Mouse (Mus musculus): Measurements from ENCODE around the gene Arpc5l.

Gene Arpc5l

DNA sequence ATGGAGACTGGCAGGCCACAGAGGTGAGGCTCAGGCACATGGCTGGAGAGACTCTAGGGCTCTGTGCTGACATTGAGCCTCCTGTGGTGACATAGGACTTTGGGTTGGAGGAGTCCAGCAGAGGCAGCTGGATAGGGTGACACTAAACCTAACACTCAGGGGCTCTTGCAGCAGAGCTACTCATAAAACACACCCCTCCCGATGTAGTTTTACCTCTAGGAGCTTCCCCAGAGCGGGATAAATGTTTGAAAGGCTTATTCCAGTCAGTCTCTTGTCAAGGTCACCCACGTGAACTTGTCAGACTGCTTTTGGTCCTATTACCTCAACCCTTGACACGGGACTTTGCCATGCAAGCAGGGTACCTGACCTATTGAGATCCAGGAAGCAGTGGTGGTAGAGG is 5.8 kb upstream of the Arpc5l start:
- in situ Hi-C loops (cut with MboI, MseI) = loop anchor here (5.0 kb wide), 1 partner anchor 67 kb away; the partner anchor contains the start of gene Olfml2a

DNA sequence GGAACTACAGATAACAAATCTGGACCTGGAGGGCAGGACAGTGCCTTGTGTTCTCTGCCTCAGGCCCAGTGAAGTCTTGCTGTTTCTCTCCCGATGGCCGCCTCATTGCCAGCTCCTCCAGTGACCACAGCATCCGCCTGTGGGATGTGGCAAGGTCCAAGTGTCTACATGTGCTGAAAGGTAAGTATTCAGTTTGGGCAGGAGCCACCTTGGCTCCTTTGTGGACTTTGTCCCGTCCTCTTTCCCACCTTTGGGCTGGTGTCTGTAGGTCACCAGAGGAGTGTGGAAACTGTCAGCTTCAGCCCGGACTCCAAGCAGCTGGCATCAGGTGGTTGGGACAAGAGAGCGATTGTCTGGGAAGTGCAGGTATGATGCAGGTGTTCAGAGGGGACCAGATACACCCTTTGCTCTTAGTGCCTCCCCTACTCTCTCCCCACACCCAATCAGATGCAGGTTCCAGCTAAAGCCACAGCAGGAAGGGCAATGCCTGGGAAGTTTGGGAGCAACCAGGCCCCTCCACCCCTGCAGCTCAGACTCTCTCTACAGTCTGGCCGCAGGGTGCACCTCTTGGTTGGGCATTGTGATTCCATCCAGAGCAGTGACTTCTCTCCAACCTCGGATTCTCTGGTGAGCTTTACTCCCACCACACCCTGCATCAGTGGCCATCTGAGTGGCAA is 5.1 kb upstream of the Arpc5l start:
- in situ Hi-C loops (cut with MboI, MseI) = loop anchor here (5.0 kb wide), 1 partner anchor 68 kb away; the partner anchor contains the start of gene Olfml2a

DNA sequence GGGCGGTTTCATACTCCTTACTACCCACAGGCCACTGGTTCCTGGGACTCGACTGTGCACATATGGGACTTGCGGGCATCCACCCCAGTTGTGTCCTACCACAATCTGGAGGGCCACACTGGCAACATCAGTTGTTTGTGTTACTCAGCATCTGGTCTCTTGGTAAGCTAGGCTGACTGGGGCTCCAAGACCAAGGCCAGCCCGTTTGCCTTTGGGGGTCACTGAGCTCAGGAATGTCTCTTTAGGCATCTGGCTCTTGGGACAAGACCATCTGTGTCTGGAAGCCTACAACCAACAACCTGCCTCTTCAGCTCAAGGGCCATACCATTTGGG is 4.6 kb upstream of the Arpc5l start:
- in situ Hi-C loops (cut with MboI, MseI) = no loop called here

DNA sequence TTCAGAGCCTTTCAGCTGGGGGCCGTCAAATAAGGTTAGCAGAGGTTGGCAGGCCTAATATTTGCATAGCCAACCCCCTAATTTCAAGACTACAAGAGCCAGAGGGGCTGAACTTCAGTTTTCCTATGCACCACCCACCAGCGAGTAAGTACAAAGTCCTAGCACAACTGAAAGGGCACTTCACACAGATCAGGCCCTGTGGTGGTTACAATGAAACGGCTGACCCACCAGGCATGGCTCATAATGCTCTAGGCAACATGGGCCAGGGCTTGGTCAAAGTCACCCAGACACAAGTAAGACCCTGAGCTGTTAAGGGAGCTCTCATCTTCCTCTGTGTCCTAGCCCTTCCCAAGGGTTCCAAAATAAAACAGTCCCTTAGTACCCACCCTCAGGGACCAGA is 3.3 kb upstream of the Arpc5l start:
- in situ Hi-C loops (cut with MboI, MseI) = no loop called here

DNA sequence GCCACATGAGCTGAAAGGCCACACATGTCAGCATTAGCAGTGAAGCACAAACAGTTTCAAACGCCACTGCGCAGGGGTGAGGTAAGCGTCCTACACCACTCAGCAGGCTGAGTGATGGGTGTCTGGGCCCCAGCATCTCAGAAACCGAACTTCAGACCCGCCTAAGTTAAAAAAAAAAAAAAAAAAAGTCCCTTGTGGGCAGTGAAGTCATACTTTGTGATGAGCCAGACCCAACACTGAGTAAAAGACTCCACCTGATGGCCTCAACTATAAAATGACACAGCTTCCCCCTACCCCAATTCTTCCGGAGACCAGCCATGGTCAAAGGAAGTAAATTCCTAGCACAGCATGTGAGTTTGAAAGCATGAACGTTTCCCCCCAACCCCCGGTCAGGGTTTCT is 2.0 kb upstream of the Arpc5l start:
- in situ Hi-C loops (cut with MboI, MseI) = no loop called here

DNA sequence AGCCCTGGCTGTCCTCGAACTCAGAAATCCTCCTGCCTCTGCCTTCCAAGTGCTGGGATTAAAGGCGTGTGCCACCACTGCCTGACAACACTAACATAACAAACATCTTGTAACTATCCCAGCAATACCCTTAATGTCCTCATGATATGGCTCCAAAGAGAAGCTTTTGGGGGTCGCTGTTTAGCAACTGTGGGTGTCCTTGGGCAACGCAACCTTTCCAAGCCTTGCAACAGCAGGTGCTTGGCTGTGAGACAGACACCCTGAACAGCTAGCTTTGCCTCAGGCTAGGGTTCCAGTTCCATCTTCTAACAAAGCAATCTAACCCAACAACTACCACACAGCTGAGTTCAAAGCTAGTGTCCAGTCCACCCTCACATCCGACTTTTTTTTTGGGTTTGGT is 1.6 kb upstream of the Arpc5l start:
- in situ Hi-C loops (cut with MboI, MseI) = no loop called here

DNA sequence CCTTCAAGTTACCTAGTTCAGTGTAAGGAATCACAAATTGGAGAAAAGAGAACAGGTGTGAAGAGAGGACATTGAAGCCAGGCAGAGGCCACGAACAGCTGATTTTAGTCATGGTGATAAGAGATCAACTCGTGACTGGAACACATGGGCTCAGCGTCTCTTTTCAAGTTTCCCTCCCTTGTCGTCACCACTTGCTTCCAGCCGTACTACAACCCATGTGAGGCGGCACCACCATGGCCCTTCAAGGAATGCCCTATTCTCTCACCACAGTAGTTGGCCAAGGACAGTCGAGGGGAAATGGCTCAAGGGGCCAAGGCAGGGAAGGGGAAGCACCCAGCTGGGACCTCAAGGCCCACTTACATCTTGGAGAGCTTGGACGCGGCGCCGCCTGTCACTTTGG is 776 bp upstream of the Arpc5l start:
- in situ Hi-C loops (cut with MboI, MseI) = no loop called here

DNA sequence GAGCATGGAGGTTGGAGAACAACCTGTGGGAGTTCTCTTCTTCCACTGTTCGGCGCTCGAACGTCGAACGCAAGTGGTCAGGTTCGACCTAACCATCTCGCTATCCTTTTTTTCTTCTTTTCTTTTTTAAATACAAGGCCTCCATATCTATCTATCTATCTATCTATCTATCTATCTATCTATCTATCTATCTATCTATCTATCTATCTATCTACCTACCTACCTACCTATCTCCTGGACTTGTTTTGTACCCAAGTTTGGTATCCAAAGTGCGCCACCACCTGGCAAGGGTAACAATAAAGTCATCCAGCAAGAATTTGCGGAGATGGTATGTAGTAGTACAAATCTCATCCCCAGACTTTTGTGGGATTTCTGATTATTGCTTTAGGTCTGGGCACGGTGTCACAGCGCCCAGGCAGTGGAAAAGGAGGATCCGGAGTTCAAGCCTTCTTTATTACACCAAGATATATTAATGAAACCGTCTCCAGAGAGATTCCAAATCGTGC is 479 bp downstream of the Arpc5l start, which contains the start of gene Rpl35:
Gene Rpl35 (minus strand): TSS at position 51 of the 506 bp plus-strand sequence.
- in situ Hi-C loops (cut with MboI, MseI) = no loop called here

DNA sequence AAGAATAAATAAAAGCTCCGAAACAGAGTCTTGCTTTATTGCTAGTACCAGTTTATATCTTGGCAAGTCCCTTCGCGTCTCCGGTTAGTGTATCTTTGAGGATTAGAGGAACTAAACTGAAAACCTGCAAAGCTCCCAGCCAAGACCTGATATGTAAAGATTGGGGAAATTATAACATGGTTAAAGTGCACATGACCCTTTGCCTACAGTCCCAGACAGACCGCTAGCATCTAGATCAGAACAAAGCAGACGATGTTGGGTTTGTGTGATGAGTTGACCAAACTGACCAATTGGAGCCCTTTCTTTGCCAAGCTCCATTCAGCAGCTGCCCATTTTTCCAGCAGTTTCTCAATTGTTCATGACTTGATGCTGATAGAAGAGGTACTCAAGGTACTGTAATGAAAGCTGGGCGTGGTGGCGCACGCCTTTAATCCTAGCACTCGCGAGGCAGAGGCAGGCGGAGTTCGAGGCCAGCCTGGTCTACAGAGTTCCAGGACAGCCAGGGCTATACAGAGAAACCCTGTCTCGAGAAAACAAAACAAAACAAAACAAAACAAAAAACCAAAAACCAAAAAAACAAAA is 1.1 kb downstream of the Arpc5l start:
- in situ Hi-C loops (cut with MboI, MseI) = no loop called here

DNA sequence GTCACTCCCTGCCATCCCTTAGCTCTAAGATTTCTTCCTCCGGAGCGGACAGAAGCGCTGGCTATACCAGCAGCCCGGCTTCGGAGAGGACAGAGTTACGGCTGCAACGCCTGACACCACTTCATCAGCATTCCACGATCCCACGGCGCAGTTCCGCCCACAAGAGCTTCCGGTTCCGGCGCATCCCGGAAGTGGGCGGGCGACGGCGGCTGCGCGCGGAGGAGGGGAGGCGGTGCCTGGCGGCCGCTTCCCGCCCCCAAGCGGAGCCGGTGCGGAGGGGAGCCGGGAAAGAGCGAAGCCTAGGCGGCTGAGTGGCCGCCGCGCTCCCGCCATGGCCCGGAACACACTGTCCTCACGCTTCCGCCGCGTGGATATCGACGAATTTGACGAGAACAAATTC is 2.7 kb downstream of the Arpc5l start:
- in situ Hi-C loops (cut with MboI, MseI) = no loop called here

DNA sequence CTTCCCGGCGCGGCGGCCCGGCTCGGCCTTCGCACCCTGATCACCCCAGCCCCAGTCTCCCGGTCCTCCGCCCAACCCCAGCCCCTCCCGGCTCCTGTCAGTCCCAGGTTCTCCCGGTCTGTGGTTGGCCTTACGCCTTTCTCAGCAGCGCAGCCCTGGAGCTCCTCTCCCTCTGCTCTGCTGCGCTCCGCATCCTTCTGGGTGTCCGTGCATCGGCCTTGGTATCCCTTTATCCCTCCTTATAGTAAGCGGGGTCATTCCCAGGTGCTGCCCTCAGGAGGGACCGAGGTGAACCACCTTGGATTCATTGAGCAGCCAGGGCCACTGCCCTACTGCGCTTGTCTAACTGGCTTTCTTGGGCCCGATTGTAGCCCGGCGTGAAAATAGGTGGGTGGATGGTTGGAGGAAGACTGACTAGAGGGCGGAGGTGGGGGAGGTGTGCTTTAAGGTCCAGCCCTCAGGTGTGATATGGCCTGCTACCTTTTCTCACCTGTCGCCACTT is 3.3 kb downstream of the Arpc5l start:
- in situ Hi-C loops (cut with MboI, MseI) = no loop called here

DNA sequence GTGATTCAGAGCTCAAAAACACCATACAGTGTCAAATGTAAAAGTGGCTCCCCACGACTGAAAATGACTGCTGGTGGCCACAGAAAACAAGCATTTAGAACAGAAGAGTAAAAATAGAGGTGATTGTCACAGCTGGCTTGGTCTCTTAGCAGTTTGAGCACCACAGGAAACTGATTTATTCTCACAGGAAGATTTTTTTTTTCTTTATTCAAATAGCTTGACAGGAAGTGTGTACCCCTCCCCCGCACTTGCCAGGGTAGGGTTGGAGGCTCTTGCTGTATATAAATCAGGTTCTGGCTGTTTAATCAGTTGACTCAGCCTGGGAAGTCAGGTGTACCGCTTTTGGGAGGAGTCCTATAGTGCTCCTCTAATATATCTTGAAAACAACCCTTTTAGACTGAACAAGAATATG is 3.8 kb downstream of the Arpc5l start:
- in situ Hi-C loops (cut with MboI, MseI) = no loop called here

DNA sequence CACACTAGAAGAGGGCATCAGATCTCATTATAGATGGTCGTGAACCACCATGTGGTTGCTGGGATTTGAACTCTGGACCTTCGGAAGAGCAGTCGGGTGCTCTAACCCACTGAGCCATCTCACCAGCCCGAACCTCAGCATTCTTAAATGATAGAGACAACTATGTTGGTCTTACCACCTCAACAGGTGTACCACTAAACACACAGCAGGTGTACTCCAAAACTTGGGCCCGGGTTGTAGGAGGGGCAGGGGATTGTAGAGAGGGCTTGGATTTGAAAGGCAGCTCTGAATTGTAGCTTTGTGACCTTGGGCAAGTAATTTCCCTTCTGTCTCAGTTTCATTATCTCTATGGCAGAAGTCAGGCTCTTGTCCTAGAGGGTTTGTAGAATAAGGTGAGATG is 5.0 kb downstream of the Arpc5l start:
- in situ Hi-C loops (cut with MboI, MseI) = loop anchor here (5.0 kb wide), 1 partner anchor 52 kb away; no protein-coding TSS in a partner anchor

DNA sequence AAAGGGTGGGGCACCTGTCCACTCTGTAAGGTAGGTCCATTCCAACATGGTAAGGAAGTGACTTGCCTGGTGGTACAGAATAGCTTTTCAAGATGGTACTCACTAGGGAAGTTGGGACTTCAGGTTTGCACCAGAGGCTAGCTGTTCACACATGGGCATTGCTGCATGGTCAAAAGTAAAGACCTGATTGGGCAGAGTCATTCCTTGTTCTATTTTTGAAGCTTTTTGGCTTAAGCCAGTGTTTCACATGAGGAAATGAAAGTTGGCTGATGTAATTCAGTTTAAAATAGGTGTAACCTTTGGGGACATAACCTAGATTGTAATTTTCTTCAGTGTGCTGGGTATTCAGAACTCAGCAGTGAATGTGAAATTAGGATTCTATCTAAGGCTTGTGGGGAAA is 6.1 kb downstream of the Arpc5l start:
- in situ Hi-C loops (cut with MboI, MseI) = loop anchor here (5.0 kb wide), 1 partner anchor 51 kb away; no protein-coding TSS in a partner anchor

DNA sequence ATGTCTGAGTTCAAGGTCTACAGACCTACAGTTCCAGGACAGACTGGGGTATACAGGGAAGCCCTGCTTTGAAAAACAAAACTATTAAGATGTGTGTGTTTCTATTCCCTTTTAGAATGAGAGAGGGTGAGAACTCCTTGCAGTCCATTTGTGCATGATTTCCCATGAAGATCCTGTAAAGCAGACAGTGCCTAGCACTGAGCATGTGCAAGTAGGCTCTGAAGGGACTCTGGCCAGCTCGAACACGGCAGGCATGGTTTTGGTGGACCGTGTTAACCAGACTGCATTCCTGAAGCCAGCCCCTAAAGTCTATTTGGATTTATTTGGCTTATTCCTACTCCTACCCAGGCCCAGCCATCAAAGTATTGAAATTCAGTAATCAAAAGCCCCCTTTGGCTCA is 6.8 kb downstream of the Arpc5l start:
- in situ Hi-C loops (cut with MboI, MseI) = loop anchor here (5.0 kb wide), 1 partner anchor 50 kb away; no protein-coding TSS in a partner anchor

DNA sequence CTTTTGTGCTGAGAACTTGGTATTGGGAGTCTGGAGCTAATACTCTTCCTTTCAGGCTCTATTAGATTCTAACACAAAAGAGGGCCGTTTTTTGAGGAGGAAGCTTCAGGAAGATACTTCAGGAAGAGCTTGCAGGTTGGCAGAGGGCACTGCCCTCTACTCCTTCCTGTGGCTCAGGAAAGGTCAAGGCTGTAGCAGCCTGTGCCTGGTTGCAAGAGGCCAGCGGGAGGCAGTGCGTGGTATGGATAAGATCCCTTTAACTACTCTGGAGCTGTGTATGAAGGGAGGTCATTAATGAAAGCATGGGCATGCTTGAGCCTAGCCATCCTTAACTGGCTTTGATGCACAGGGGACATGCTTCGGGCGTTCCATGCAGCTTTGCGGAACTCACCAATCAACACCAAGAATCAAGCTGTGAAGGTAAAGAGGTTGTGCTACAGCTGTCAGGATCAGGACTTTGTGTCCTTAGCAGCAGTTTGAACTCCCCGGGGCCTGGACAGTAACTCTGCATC is 7.7 kb downstream of the Arpc5l start:
- in situ Hi-C loops (cut with MboI, MseI) = loop anchor here (5.0 kb wide), 1 partner anchor 49 kb away; no protein-coding TSS in a partner anchor

DNA sequence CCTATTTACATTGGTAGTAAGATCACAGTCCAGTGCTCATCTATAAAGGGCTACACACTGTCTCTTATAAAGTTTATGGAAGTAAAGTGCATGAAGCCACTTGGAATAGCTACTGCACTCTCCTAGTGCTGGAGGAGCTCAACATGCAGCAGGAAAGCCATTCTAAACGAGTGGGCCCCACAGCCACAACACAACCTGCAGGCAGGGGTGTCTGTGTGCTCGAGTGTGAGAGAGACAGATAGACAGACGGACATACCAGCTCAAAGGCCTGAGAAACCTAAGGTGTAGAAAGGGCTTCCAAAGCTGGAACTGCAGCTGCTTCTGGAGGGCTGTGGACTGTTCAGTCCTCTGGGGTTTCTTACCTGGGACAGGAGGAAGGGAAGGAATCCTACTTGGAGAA is 11.4 kb downstream of the Arpc5l start:
- in situ Hi-C loops (cut with MboI, MseI) = no loop called here

DNA sequence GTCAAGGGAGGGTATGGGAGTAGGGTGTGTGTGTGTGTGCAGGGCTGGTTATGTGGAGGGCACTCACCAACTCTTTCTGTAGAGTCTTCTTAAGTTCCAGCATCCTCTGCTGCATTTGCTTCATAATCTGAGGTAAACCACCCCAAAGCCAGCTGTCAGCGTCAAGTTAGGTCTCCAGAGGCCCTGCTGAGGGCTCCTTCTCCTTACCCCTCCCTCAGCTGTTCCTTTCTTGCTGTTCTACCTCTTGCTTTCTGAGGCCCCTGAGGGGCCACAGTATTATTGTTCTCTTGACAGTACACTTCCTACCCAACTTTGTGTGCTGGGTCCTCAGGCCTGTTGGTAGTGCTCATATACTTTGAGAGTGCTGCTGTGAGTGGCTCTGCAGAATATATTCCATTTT is 14.9 kb downstream of the Arpc5l start:
- in situ Hi-C loops (cut with MboI, MseI) = no loop called here

DNA sequence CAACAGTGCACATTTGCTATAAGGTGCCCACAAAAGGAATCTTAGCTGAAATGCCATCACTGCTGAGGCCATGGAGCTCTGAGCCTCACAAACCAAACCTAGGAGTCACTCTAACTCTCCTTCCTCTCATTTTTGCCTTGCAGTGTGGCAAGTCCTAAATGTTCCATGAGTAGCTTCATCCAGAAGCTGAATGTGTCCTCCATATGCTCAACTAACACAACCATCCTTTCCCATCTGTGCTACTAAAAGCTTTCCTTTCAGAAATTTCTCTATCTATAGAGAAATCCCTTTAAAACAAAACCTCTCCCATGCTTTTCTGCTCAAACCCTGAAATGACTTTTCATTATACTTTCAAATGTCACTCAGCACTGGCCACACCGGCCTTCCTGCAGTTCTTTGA is 26.5 kb downstream of the Arpc5l start:
- in situ Hi-C loops (cut with MboI, MseI) = no loop called here

DNA sequence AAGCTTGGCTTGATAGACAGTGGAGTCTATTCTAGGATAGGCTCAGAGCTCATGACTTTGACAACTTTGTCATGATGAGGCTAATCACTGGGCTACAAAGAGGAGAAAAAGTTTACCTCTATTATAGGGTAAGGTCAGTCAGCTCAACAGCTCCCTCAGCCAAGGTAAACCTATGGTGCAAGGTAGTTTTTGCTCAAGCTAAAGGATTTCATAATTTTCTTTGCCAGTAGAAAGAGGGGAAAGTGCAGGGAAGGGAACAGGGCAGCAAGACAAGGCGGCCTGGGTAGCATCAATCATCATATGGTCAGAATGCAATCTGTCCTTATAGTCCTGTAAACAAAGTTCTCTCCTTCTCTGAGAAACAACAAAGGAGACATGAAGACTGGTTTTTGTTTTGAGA is 35.1 kb downstream of the Arpc5l start:
- in situ Hi-C loops (cut with MboI, MseI) = no loop called here

DNA sequence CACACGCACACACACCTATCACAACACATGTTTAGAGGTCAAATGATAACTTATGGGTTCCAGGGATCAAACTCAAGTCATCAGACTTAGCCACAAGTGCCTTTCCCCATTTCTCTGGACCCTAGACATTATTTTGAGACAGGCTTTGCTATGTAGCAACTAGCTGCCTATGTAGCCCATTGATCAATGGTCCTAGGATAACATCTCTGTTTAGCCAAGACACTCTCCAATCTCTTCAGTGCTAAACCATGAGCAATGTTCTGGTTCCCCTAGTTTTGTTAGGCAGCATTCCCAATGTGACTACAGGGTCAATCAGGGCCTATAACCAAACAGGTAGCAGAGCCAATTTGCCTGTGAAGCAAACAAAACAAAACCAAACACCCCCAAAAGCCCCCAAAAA is 43.4 kb downstream of the Arpc5l start:
- in situ Hi-C loops (cut with MboI, MseI) = no loop called here

DNA sequence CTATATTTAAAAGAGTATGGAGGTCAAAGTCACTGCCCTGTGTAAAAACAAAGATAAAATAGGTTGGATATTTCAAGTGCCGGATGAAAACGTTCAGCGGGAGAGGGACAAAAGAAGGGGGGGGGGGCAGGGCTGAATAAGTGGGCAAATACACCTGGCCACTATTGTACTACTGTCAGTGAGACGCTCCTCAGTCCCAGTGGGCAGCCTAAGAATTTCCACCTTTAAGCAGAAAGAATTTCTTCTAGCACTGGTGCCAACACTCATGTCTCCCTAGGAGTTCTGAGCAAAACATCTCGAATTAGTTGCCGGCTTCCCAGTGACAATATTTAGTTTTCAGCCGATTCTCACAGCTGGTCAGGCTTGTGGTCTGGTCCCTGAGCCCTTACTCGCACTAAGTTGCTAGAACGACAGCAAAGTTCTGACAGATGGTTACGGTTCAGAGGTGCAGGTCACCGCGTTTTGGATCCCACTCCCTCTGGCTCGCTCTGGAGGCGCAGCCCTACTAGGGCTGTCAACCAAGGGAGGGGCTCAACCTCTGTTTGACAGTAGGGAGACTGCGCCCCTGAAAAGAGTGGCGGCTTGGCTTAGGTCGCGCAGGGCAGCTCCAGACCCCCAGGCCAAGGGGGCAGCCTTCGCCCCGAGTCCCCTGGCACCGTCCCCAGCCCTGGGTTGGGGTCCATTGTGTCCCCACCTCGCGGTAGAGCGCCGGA is 59.7 kb downstream of the Arpc5l start:
- in situ Hi-C loops (cut with MboI, MseI) = loop anchor here (5.0 kb wide), 1 partner anchor 53 kb away; no protein-coding TSS in a partner anchor
